Mouse (Mus musculus): ENCODE measurements around the gene Six5.

DNA sequence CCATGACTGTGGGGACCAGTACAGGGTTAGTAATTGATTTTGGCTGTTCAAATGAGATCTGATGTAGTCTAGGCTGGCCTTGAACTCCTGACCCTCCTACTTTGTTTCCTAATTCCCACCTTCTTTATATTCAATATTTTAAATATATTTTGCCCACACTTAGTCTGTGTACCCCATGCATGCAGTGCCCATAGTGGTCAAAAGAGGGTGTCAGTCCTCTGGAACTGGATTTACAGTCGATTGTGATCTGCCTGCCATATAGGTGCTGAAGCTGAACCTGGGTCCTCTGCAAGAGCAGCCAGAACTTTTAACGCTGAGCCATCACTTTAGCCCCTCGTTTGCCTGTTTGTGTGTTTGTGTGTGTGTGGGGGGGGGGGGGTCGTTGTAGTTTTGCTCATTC, 36.3 kb downstream of the Six5 start:
- no peak for TF ChIP-seq CTCF (IDR thresholded peaks at IDR 0.05; ENCODE audit: borderline replicate concordance, control insufficient read depth, extremely low read depth, insufficient read depth, low read length, poor library complexity)
- no peak for TF ChIP-seq POLR2A (IDR thresholded peaks at IDR 0.05; ENCODE audit: control insufficient read depth, extremely low read depth, insufficient read depth, low read length, poor library complexity)

All from thymus, adult 2 months (tissue).